Mouse (Mus musculus): ENCODE measurements around the gene Cenpx. TPM values are rescaled to one million over a fixed set of nuclear protein-coding genes. Genes with fewer than 3 reads are reported as not detected.

Cenpx gene
- total RNA-seq, 2 experiments from 2014 or later: 10.8 to 59.8 TPM

GRCm38 (mm10) chr11:120726243-120727168 is 13.0 kb upstream of the Cenpx start:
- peak; percentile 8; the same call in 1 of the 2 replicates for ATAC-seq (replicated peaks; ENCODE audit: low FRiP score, poor library complexity, severe bottlenecking)

DNA sequence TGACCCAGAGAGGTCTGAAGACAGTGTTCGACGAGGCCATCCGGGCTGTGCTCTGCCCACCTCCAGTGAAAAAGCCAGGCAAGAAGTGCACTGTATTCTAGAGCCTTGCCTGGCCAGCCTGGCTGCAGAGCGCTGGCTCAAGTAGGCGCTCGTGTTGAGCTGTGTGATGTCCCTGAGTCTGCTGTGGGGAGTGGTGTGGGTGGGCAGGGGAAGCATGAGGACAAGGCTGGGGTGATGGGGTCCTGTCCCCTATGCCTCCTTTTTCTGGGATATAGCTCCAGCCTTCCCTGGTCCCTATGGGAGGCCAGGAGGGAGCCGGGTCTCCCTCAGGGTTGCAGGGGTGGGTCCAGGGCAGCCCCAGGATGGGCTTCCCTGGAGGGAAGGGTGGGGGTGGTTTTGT is 10.0 kb upstream of the Cenpx start:
- ATAC-seq (replicated peaks; ENCODE audit: low FRiP score, poor library complexity, severe bottlenecking): no peak

GRCm38 (mm10) chr11:120722761-120723382 is 9.3 kb upstream of the Cenpx start:
- ATAC-seq (replicated peaks; ENCODE audit: low FRiP score, poor library complexity, severe bottlenecking): no peak

DNA sequence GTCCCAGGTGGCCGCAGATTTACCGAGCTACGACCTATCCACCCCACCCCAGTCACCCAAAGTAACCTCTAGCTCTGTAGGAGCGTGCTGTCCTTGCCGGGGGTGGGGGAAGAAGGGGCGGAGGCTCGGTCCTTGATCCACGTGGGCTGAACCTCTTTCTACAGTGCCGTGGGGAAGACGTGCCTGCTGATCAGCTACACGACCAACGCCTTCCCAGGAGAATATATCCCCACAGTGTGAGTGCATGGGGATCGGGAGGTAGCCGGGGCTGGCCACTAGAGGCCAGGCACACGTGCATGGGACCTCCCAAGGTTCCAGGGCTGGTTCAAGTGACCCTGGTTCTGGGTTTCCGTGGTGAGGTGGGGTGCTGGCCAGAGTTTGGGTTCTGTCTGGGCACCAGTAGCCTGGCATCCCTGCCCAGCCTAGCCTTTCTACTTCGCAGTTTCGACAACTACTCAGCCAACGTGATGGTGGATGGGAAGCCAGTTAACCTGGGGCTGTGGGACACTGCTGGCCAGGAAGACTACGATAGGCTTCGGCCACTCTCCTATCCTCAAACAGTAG is 8.6 kb upstream of the Cenpx start:
- no peak for ATAC-seq (replicated peaks; ENCODE audit: low FRiP score, poor library complexity, severe bottlenecking)

DNA sequence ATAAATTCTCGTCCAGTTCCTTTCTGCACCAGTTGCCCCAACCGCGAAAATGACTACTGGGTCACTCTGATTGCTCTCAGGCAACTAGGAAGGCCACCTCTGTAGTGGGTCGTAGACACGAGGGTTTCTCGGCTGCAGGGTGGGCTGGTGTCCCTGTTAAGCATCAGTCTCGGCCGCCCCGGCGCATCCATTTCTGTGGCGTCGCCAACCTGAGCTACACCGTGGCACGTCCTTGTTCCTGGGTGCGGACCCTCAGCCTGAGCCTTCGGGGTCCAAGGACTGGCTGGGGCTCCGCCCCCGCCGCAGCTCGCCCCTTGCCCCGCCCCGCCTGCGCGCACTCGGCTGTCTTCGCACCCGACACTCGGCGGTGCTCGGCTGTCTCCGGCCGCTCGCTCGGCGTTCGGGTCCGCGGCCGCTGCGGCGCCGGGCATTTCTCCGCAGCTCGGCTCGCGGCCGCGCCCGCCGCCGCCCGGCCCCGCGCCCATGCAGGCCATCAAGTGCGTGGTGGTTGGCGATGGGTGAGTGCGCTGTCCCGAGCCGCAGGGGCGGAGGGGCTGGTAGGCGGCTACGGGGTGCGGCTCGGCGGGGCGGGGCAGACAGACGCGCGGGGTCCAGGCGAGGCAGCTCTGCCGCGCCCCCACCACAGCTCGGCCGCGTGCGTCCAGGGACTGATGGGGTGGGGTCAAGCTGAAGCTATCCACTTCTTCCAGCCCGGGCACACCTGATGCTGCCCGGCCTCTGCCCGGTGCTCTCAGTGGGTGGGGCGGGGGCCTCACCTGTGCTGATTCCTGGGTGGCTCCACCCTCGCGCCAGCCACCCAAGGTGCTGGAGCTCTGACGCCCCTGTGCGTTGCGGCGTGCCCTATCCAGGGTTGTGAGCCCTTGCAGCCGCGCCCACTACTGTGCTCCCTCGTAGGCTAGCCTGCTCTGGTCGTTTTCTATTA is 7.9 kb upstream of the Cenpx start, which contains the start of gene Rac3:
Gene Rac3, plus strand, starts transcription at position 347 of the 943 bp plus-strand sequence.
- no peak for ATAC-seq (replicated peaks; ENCODE audit: low FRiP score, poor library complexity, severe bottlenecking)

- peak; percentile 54; the same call in 1 of the 2 replicates for ATAC-seq (replicated peaks; ENCODE audit: low FRiP score, poor library complexity, severe bottlenecking)
Measured at GRCm38 (mm10) chr11:120720450-120720849, 6.9 kb upstream of the Cenpx start.

DNA sequence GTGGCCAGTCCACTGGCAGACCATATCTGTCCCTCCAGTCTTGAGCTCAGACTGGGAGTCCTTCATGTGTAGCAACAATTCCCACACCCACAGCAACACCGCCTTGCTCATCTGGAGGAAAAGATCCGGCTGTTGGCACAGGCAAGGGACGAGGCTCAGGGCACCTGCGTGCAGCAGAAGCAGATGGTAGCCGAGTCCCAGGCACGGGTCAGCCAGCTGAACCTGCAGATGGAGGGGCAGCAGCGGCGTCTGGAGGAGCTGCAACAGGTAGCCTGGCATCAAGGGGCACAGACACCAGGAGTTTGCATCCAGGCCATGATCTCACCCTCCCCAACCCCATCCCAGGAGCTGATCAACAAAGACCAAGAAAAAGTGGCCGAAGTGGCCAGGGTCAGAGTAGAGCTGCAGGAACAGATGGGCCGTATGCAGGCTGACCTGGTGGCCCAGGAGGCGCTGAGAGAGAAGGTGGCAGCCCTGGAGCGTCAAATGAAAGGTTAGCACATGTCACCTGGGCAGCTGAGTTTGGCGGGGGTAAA is 6.4 kb upstream of the Cenpx start:
- ATAC-seq (replicated peaks; ENCODE audit: low FRiP score, poor library complexity, severe bottlenecking): no peak

DNA sequence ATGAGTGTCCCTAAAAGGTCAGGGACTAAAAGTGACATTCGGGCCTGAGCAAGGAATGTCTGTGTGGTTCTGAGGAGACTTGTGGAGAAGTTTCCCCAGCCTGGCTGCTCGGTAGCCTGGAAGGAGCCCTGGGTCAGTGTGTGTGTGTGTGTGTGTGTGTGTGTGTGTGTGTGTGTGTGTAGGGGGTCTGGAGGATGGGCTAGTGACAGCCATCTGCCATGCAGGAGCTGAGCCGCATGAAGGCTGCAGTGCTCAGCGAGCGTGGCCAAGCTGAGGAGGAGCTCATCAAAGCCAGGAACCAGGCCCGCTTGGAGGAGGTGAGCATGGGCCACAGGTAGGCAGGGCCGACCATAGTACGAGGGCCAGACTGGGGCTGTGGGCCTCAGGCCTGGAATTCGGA is 5.7 kb upstream of the Cenpx start:
- ATAC-seq (replicated peaks; ENCODE audit: low FRiP score, poor library complexity, severe bottlenecking): no peak

DNA sequence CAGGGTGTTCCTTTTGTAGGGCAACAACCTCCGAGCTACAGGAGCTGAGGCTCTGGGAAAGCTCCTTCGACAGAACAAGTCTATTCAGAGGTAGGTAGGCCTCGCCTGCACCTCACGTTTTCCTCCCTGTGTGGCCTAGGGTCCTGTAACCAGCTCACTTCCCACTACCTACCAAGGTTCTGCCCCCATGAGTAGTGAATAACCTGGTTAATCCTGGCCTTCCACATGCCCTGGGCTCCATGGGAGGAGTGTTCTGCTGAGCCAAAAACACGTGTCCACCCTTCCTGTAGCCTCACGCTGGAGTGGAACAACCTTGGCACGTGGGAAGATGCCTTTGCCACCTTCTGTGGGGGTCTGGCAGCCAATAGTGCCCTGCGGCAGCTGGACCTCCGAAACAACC is 1.6 kb upstream of the Cenpx start:
- no peak for ATAC-seq (replicated peaks; ENCODE audit: low FRiP score, poor library complexity, severe bottlenecking)

- no peak for ATAC-seq (replicated peaks; ENCODE audit: low FRiP score, poor library complexity, severe bottlenecking)
Measured at GRCm38 (mm10) chr11:120714546-120714945, 1.0 kb upstream of the Cenpx start.

- peak; percentile 19 for ATAC-seq (replicated peaks; ENCODE audit: low FRiP score, poor library complexity, severe bottlenecking)
Measured at GRCm38 (mm10) chr11:120712771-120713568, 568 bp downstream of the Cenpx start.

DNA sequence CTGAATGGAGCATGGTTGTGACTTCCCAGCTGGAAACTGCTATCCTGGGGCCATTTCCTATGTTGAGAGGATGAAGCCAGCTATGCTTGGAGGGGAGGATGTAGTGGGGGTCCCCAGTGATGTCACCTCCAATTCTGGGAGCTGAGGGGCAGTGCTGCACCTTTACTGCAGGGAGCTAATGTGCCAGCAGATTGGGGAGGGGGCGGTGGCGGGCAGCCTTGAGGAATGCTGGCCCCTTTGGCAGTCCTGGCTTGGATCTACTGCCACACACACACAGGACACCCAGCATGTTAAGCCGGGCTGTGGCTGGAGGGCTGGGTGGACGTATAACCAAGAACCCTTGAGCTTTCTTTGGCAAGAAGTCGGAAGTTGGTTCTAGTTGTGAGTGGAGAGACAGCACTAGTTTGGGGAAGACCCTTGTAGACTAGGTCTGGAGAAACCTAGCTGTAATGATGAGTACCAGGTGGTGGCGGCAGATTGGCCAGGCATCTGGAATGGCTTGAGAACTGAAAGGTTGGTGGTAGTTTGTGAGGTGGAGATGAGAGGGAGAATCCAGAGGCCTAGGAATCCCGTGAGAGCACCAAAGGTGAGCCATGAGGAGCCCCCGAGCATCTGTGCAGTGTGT is 1.4 kb downstream of the Cenpx start:
- no peak for ATAC-seq (replicated peaks; ENCODE audit: low FRiP score, poor library complexity, severe bottlenecking)

DNA sequence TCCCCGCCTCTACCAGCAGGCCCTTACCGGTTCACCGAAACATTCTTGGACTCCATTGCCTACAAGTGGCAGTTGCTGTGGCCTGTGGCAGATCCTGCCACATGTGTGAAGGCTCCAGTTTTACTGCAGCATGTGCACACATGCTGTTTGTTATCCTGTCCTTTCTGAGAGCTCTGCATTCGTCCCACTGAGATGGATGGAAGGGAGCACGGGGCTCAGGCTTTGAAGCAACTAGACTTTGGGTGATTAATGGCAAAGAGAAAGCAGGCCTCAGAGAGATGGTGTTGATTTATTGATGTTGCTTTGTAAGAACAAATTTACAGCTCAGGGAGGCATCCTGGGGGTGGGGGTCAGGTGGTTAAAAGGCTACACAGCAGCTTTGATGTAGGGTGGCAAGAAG is 2.9 kb downstream of the Cenpx start:
- no peak for ATAC-seq (replicated peaks; ENCODE audit: low FRiP score, poor library complexity, severe bottlenecking)

DNA sequence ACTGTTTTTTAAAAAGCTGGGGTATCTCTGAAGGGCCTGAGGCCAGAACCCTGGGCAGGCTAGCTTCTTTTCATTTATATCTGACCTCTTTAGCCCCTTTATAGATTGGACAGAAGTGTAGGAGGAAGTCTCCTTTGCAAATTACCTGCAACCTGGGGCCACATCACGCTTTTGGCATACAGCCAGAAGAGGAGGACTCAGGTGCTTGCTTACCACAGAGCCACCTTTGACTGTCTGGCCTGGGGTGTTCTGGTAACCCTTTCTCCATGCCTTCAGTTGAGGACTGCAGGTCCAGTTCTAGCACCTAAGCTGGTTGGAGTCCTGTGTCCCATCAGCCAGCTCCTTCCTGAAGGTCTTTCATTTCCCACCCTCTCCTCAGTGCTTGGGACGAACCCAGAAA is 4.0 kb downstream of the Cenpx start:
- ATAC-seq (replicated peaks; ENCODE audit: low FRiP score, poor library complexity, severe bottlenecking): no peak

GRCm38 (mm10) chr11:120707969-120708368 is 5.6 kb downstream of the Cenpx start:
- ATAC-seq (replicated peaks; ENCODE audit: low FRiP score, poor library complexity, severe bottlenecking): no peak

GRCm38 (mm10) chr11:120707225-120707624 is 6.3 kb downstream of the Cenpx start:
- no peak for ATAC-seq (replicated peaks; ENCODE audit: low FRiP score, poor library complexity, severe bottlenecking)

- no peak for ATAC-seq (replicated peaks; ENCODE audit: low FRiP score, poor library complexity, severe bottlenecking)
Measured at GRCm38 (mm10) chr11:120706120-120706519, 7.4 kb downstream of the Cenpx start.
